Mouse (Mus musculus): ENCODE measurements at regions not wholly inside any gene's neighbourhood (a gene's known extent, or its start where the extent isn't known, plus 50 kb on each side); places are given as distances from the start of the nearest gene placed in this dataset.

DNA sequence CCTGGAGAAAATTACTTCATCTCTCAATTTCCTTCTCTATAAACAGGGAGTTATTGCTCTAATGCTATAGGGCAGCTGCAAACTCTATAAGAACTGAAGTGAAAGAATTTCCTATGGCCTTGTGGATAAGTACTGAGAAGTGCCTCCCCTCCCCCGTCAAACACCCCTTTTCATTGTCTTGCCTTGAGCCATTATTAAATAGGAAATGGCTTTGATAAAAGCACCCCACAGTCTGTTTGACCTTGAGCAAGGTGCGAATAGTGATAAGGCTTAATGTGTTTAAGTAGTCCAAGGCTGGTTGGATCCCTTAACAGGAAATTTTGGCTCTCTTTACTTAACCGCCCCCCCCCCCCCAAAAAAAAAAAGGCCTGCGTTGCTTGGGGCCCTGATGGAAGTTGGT, 111.7 kb upstream of the Arhgap28 start:
- TF ChIP-seq CTCF (IDR thresholded peaks at IDR 0.05; ENCODE audit: low read depth), result no peak
- Histone ChIP-seq H3K4me3 (replicated peaks; ENCODE audit: low read depth, low read length) (no peak overlapping the region), H3K36me3 (ENCODE audit: insufficient read depth, low read length) (no peaks in the 10 kb centered on the region), H3K4me1 (replicated peaks; ENCODE audit: insufficient read depth, low read length) (no peaks in the 10 kb centered on the region), H3K27me3 (ENCODE audit: insufficient read depth, low read length) (no peaks in the 10 kb centered on the region), H3K9ac (ENCODE audit: low read depth, low read length) (no peak overlapping the region), H3K27ac (no peak overlapping the region), H3K9me3 (replicated peaks; ENCODE audit: low read length) (no peaks in the 10 kb centered on the region), H3K4me2 (ENCODE audit: low read length) (no peak overlapping the region)
- DNase-seq (ENCODE audit: low spot score) (no peak), ATAC-seq (replicated peaks; ENCODE audit: low FRiP score, low read depth) (no peak)
- 71% methylated on average over 4 of the region's 4 CpGs for WGBS

DNA sequence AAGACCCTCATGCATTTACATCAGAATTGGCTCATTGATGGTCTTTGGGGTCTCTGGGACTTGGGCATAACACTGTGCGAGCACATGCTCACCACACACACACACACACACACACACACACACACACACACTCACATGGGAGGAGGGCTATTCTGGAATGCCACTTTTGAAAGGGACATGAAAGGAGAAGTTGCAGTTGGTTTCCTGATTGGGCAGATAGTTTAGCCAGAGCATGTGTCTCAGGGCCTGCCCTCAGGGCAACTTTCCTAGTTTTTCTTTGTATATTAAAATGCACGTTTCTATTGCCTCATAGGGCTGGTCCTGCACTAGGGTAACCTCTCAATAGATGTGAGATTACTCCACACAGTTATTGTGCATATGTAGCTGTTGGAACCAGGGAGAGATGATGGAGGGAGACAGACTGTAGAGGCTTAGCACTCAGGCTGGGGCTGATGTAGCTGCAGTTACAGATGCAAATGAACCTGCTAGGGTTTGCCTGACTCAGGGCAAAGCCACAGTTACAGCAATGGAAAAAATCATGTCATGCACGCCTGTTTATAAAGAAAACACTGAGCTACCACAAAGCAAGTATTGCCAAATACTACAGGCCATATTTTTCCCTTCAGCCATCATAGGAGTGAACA, 115.3 kb upstream of the Arhgap28 start:
- no peaks in the 10 kb centered on the region for H3K27me3 ChIP-seq (ENCODE audit: insufficient read depth, low read length)
- no peaks in the 10 kb centered on the region for H3K9me3 ChIP-seq (replicated peaks; ENCODE audit: low read length)
- no peaks in the 10 kb centered on the region for H3K4me1 ChIP-seq (replicated peaks; ENCODE audit: insufficient read depth, low read length)
- ATAC-seq (replicated peaks; ENCODE audit: low FRiP score, low read depth), result no peak
- DNase-seq (ENCODE audit: low spot score), result no peak
- H3K4me3 ChIP-seq (replicated peaks; ENCODE audit: low read depth, low read length), result no peak overlapping the region
- no peak overlapping the region for H3K4me2 ChIP-seq (ENCODE audit: low read length)
- H3K36me3 ChIP-seq (ENCODE audit: insufficient read depth, low read length), result no peaks in the 10 kb centered on the region
- H3K27ac ChIP-seq, result no peak overlapping the region
- WGBS, result 82% methylated on average over 3 of the region's 3 CpGs
- H3K9ac ChIP-seq (ENCODE audit: low read depth, low read length), result no peak overlapping the region
- no peak for TF ChIP-seq CTCF (IDR thresholded peaks at IDR 0.05; ENCODE audit: low read depth)

DNA sequence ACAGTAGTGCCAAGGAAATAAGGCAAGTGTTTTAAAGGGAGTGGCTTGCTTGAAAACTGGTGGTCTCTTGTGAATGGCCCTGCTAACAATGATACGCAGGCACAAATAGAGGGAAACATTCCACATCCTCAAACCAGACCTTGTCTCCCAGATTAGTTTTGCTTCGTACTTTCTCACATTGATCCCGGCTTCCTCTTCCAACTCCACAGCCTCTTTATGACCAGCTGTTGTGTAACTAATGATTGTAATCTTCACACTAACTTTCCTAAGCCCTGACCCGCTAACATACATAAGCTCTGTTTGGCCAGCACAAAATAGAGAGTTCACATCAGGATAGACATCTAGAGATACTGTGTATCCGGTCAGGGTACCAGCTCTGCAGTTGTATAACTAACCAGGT, 116.3 kb upstream of the Arhgap28 start:
- no peaks in the 10 kb centered on the region for H3K4me1 ChIP-seq (replicated peaks; ENCODE audit: insufficient read depth, low read length)
- DNase-seq (ENCODE audit: low spot score), result no peak
- H3K27me3 ChIP-seq (ENCODE audit: insufficient read depth, low read length), result no peaks in the 10 kb centered on the region
- no peaks in the 10 kb centered on the region for H3K36me3 ChIP-seq (ENCODE audit: insufficient read depth, low read length)
- H3K4me2 ChIP-seq (ENCODE audit: low read length), result no peak overlapping the region
- 81% methylated on average over 5 of the region's 5 CpGs for WGBS
- H3K4me3 ChIP-seq (replicated peaks; ENCODE audit: low read depth, low read length), result no peak overlapping the region
- no peak for ATAC-seq (replicated peaks; ENCODE audit: low FRiP score, low read depth)
- no peaks in the 10 kb centered on the region for H3K9me3 ChIP-seq (replicated peaks; ENCODE audit: low read length)
- H3K9ac ChIP-seq (ENCODE audit: low read depth, low read length), result no peak overlapping the region
- no peak overlapping the region for H3K27ac ChIP-seq
- TF ChIP-seq CTCF (IDR thresholded peaks at IDR 0.05; ENCODE audit: low read depth), result no peak

DNA sequence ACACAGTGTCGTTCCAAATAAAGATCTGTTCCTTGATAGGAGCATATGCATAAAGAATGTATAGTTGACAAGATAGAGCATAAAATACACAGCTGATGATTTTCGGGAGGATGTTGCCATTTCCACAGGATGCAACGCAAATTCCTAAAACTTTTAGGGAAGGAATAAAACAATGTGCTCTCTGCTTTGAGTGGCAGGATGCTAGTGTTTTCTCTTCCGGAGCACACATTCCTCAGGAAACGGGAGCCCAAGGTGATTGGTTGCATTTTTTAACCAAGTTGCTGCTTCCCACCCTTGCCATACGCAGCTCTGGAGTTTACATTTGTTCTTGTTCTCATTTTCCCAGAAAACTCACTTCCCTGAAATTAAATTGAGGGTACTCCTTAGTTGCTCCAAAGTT, 116.8 kb upstream of the Arhgap28 start:
- H3K36me3 ChIP-seq (ENCODE audit: insufficient read depth, low read length), result no peaks in the 10 kb centered on the region
- H3K4me3 ChIP-seq (replicated peaks; ENCODE audit: low read depth, low read length), result no peak overlapping the region
- no peak overlapping the region for H3K9ac ChIP-seq (ENCODE audit: low read depth, low read length)
- DNase-seq (ENCODE audit: low spot score) (peak; percentile 19), ATAC-seq (replicated peaks; ENCODE audit: low FRiP score, low read depth) (no peak)
- WGBS, result 63% methylated on average over 6 of the region's 6 CpGs
- no peaks in the 10 kb centered on the region for H3K9me3 ChIP-seq (replicated peaks; ENCODE audit: low read length)
- no peaks in the 10 kb centered on the region for H3K27me3 ChIP-seq (ENCODE audit: insufficient read depth, low read length)
- TF ChIP-seq CTCF (IDR thresholded peaks at IDR 0.05; ENCODE audit: low read depth), result no peak
- H3K4me1 ChIP-seq (replicated peaks; ENCODE audit: insufficient read depth, low read length), result no peaks in the 10 kb centered on the region
- H3K4me2 ChIP-seq (ENCODE audit: low read length), result no peak overlapping the region
- no peak overlapping the region for H3K27ac ChIP-seq

DNA sequence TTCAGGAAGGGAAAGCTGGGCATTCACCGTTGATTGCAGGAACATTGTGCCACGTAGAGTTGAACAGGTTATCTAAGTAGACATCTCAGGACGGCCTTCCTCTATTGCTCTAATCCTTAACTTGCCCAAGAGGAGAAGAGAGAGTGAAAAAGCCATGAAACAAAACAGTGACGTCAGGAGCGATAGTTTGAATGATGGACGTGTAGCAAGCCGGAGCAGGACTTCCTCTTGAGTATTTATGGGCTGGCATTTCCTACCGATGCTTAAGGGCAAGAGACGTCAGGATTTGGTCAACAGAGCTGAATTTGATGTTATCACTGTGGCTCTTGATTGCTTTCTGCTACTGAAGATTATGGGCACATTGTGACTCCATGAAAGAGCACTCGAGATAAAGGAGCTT, 130.5 kb upstream of the Arhgap28 start:
- DNase-seq (ENCODE audit: low spot score) (no peak), ATAC-seq (replicated peaks; ENCODE audit: low FRiP score, low read depth) (no peak)
- no peak overlapping the region for H3K4me3 ChIP-seq (replicated peaks; ENCODE audit: low read depth, low read length)
- no peaks in the 10 kb centered on the region for H3K27me3 ChIP-seq (ENCODE audit: insufficient read depth, low read length)
- no peaks in the 10 kb centered on the region for H3K4me1 ChIP-seq (replicated peaks; ENCODE audit: insufficient read depth, low read length)
- H3K9me3 ChIP-seq (replicated peaks; ENCODE audit: low read length), result no peaks in the 10 kb centered on the region
- no peak for TF ChIP-seq CTCF (IDR thresholded peaks at IDR 0.05; ENCODE audit: low read depth)
- no peak overlapping the region for H3K27ac ChIP-seq
- no peaks in the 10 kb centered on the region for H3K36me3 ChIP-seq (ENCODE audit: insufficient read depth, low read length)
- H3K9ac ChIP-seq (ENCODE audit: low read depth, low read length), result no peak overlapping the region
- H3K4me2 ChIP-seq (ENCODE audit: low read length), result no peak overlapping the region
- WGBS, result 49% methylated on average over 10 of the region's 10 CpGs

DNA sequence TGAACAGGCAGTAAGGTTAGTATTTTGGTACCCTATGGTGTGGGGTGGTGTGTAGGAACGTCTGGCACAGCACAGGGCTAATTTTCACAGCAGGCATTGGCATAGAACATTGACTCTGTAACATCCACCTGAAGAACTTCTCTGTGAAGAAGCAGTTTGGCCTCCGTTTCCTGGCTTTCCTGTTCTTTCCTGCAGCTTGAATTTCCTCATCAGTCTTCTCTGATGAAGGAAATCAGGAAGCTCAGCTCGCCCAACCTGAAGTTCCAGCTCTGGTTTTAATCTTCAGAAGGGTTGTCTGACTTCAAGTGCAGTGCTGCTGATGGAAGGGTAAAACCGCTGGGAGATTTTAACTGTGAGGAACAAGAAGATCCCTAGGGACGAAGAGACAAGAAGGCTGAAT, 131.5 kb upstream of the Arhgap28 start:
- 55% methylated on average over 5 of the region's 5 CpGs for WGBS
- ATAC-seq (replicated peaks; ENCODE audit: low FRiP score, low read depth) (no peak), DNase-seq (ENCODE audit: low spot score) (no peak)

DNA sequence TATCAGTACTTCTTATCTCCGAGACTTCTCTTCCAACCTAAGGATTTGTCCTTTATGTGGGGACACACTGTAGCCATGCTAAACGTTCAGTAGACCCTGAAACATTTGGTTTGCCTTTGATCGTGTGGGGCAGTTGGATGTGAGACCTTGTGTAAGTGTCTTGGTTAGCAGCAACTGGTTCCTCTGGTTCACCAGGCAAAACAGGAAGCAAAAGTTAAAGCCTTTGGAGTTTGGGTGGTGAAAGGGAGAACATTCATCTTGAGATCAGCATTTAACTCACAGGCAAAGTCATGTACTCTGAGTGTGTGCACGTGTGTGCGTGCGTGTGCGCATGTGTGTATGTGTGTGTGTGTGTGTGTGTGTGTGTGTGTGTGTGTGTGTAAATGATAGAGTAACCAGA, 130.3 kb upstream of the L3mbtl4 start:
- Histone ChIP-seq H3K9ac (ENCODE audit: low read depth, low read length) (no peak overlapping the region), H3K36me3 (ENCODE audit: insufficient read depth, low read length) (no peaks in the 10 kb centered on the region), H3K9me3 (replicated peaks; ENCODE audit: low read length) (no peaks in the 10 kb centered on the region), H3K27ac (no peak overlapping the region), H3K4me1 (replicated peaks; ENCODE audit: insufficient read depth, low read length) (no peaks in the 10 kb centered on the region), H3K4me3 (replicated peaks; ENCODE audit: low read depth, low read length) (no peak overlapping the region), H3K4me2 (ENCODE audit: low read length) (no peak overlapping the region), H3K27me3 (ENCODE audit: insufficient read depth, low read length) (no peaks in the 10 kb centered on the region)
- DNase-seq (ENCODE audit: low spot score), result no peak
- TF ChIP-seq CTCF (IDR thresholded peaks at IDR 0.05; ENCODE audit: low read depth), result no peak
- no peak for ATAC-seq (replicated peaks; ENCODE audit: low FRiP score, low read depth)
- WGBS, result 82% methylated on average over 7 of the region's 7 CpGs

More for the DNA sequence above, 131.5 kb upstream of the Arhgap28 start:
- TF ChIP-seq CTCF (IDR thresholded peaks at IDR 0.05; ENCODE audit: low read depth), result no peak
- H3K27ac ChIP-seq, result no peak overlapping the region
- no peaks in the 10 kb centered on the region for H3K9me3 ChIP-seq (replicated peaks; ENCODE audit: low read length)
- no peak overlapping the region for H3K4me3 ChIP-seq (replicated peaks; ENCODE audit: low read depth, low read length)
- H3K9ac ChIP-seq (ENCODE audit: low read depth, low read length), result no peak overlapping the region
- no peaks in the 10 kb centered on the region for H3K27me3 ChIP-seq (ENCODE audit: insufficient read depth, low read length)
- H3K36me3 ChIP-seq (ENCODE audit: insufficient read depth, low read length), result no peaks in the 10 kb centered on the region
- H3K4me2 ChIP-seq (ENCODE audit: low read length), result no peak overlapping the region
- no peaks in the 10 kb centered on the region for H3K4me1 ChIP-seq (replicated peaks; ENCODE audit: insufficient read depth, low read length)
